Mouse (Mus musculus) kidney, adult 2 months (tissue): Measurements from ENCODE around the gene Krtap31-2.

ENCODE experiments used
- CTCF ChIP-seq: fragments of 200-500 bp; conservative IDR thresholded peaks from 2 replicates; pipeline ENCODE4 v1.5.1; 2011; ENCODE audit warnings: low read depth, mild to moderate bottlenecking, control low read depth, low read length, moderate library complexity, mixed read lengths; ENCODE audit not compliant: insufficient read depth, insufficient read length
- POLR2A ChIP-seq: fragments of 200-500 bp; IDR thresholded peaks from one replicate; pipeline ENCODE4 v1.6.1; 2011; ENCODE audit warnings: low read depth, low read length, control low read depth

GRCm38 (mm10) chr11:99983442-99983841, 47.4 kb downstream of the Krtap31-2 start:
- TF ChIP-seq CTCF = no peak
- no peak for TF ChIP-seq POLR2A
